ENCODE assay signal across 28 mouse cellular contexts in genomic region chr13:8199186-8199880, GRCm38 (mm10). TPM values are rescaled to one million over a fixed set of nuclear protein-coding genes. Genes with fewer than 3 reads are reported as not detected.
"Had no signal": no experiment of that assay in that cellular context is flagged by ENCODE, and none has a peak within 500 bp of the region (broad histone marks: within the 10 kb centered on the region; RNA-seq: fewer than 3 reads in every experiment).

No protein-coding gene starts in this region.

- H3K9me3 ChIP-seq: limb, embryonic 10.5 days; limb, embryonic 13.5 days; liver, embryonic 12.5 days; liver, embryonic 15.5 days; midbrain, embryonic 12.5 days; neural tube, embryonic 13.5 days; stomach, embryonic 15.5 days had no signal

- H3K27ac ChIP-seq: layer of hippocampus, adult 2 months; limb, embryonic 10.5 days; limb, embryonic 13.5 days; liver, embryonic 12.5 days; liver, embryonic 15.5 days; midbrain, embryonic 12.5 days; neural tube, embryonic 13.5 days; stomach, embryonic 15.5 days had no signal

- H3K36me3 ChIP-seq: limb, embryonic 10.5 days; limb, embryonic 13.5 days; liver, embryonic 12.5 days; liver, embryonic 15.5 days; midbrain, embryonic 12.5 days; neural tube, embryonic 13.5 days; stomach, embryonic 15.5 days had no signal

- H3K27me3 ChIP-seq: neural tube, embryonic 13.5 days; stomach, embryonic 15.5 days had no signal

- H3K4me1 ChIP-seq: liver, embryonic 12.5 days; liver, embryonic 15.5 days; stomach, embryonic 15.5 days had no signal

- ATAC-seq: liver, embryonic 12.5 days; midbrain, embryonic 16.5 days had no signal

- DNase-seq: kidney, adult 9 months; kidney, postnatal 25 days; layer of hippocampus, adult 9-11 months; liver; lung, adult 18-20 months; lung, postnatal 14 days; lung, postnatal 4 days; retina, postnatal 1 day; right cerebral cortex, postnatal 25 days; spleen, adult 18-20 months; thymus, adult 18-20 months; thymus, postnatal 36 days had no signal

- H3K9ac ChIP-seq: limb, embryonic 13.5 days; liver, embryonic 12.5 days; liver, embryonic 15.5 days; midbrain, embryonic 12.5 days; neural tube, embryonic 13.5 days; stomach, embryonic 15.5 days had no signal

- H3K4me2 ChIP-seq: limb, embryonic 13.5 days; liver, embryonic 12.5 days; liver, embryonic 15.5 days; midbrain, embryonic 12.5 days; neural tube, embryonic 13.5 days; stomach, embryonic 15.5 days had no signal

- H3K4me3 ChIP-seq: layer of hippocampus, adult 2 months; limb, embryonic 10.5 days; limb, embryonic 13.5 days; liver, embryonic 12.5 days; liver, embryonic 15.5 days; midbrain, embryonic 12.5 days; myocyte; neural tube, embryonic 13.5 days; stomach, embryonic 15.5 days had no signal

RNA-seq across cellular contexts. Expression of gene Adarb2, which starts 3.3 kb away (rescaled TPM):
- total RNA-seq: megakaryocyte progenitor cell, adult 5-6 weeks; megakaryocyte-erythroid progenitor cell, adult 5-6 weeks; monocyte, adult 5-6 weeks; neutrophil, adult 5-6 weeks had no signal
- polyA plus RNA-seq: large intestine, adult 2 months; myocyte; testis, adult 2 months had no signal
